Mouse (Mus musculus) forebrain, embryonic 12.5 days (tissue): ENCODE data around the gene Gnb1l. TPM values are rescaled to one million over a fixed set of nuclear protein-coding genes. Genes with fewer than 3 reads are reported as not detected.
A peak's percentile ranks its signal among the peaks of the same experiment; 100 is the strongest.

Experiments
- ATAC-seq: fragments of 200-750 bp; cut with Nextera tagmentation; 2 replicates; pipeline ENCODE4 v1.8.0; 2017; ENCODE audit warnings: moderate TSS enrichment; ENCODE audit not compliant: low FRiP score
- H3K27ac ChIP-seq: fragments of 300-500 bp; sonication (generic); 2 replicates; pipeline ENCODE4 v1.5.1; 2016; ENCODE audit warnings: mild to moderate bottlenecking
- H3K27me3 ChIP-seq: fragments of 300-500 bp; sonication (generic); 2 replicates; pipeline ENCODE4 v1.6.1; 2016; ENCODE audit warnings: mild to moderate bottlenecking
- H3K36me3 ChIP-seq: fragments of 300-500 bp; sonication (generic); replicated peaks from 2 replicates; pipeline ENCODE4 v1.6.1; 2016; ENCODE audit warnings: mild to moderate bottlenecking
- H3K4me1 ChIP-seq: fragments of 300-500 bp; sonication (generic); 2 replicates; pipeline ENCODE4 v1.6.1; 2016
- H3K4me2 ChIP-seq: fragments of 300-500 bp; sonication (generic); 2 replicates; pipeline ENCODE4 v1.6.1; 2016; ENCODE audit warnings: mild to moderate bottlenecking, moderate library complexity
- H3K4me3 ChIP-seq: fragments of 300-500 bp; sonication (generic); replicated peaks from 2 replicates; pipeline ENCODE4 v1.5.1; 2016; ENCODE audit warnings: mild to moderate bottlenecking
- H3K9ac ChIP-seq: fragments of 300-500 bp; sonication (generic); 2 replicates; pipeline ENCODE4 v1.6.1; 2016; ENCODE audit warnings: mild to moderate bottlenecking
- H3K9me3 ChIP-seq: fragments of 300-500 bp; sonication (generic); 2 replicates; pipeline ENCODE4 v1.6.1; 2016
- WGBS: fragments of 180-500 bp; shearing (Covaris S2); methylation state at CpG from one replicate; pipeline ENCODE4 v1.1.7; 2016; 5-methylcytosine and 5-hydroxymethylcytosine counted together
- polyA plus RNA-seq: library from polyadenylated mRNA; unstranded; fragments of >200 nt; fragmentation: Nextera tagmentation; extraction: Ambion mirVana; gene quantifications from 2 replicates; pipeline ENCODE4 v1.2.1, GENCODE M21; 2016

Gene Gnb1l
- polyA plus RNA-seq, result 11.9 and 14.7 TPM in 2 replicates

DNA sequence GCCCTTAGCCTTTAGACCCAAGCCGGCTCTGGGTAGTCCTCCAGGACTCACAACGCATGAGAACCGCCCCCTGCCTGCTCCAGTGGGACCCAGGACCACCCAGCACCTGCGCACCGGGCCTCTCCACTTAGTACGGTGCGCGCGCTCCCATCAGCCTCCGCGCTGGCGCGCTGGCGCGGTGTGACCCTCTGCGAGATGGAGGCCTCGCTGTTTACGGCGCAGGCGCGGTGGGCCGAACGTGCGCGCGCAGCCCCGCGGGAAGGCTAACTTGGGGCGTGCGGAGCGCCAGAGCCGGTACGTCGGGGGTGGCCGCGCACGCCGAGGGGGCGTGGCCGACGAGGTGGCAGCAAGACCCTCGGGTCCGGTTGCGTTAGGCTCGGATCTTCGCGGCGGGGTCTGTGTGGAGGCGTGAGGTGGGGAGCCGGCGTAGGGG lies at the start of gene Gnb1l, which contains the start of gene Rtl10:
TSS of gene Gnb1l (plus strand) at position 156 of the 433 bp plus-strand sequence.
TSS of gene Rtl10 (plus strand) at position 344 of the 433 bp plus-strand sequence.
- WGBS, result under 1% methylated on average over 51 of the region's 51 CpGs
- peak within 1 kb of the TSS; percentile 67 for H3K4me3 ChIP-seq

GRCm38 (mm10) chr16:18449005-18449404 lies 49.5 kb upstream of the Gnb1l start:
- 92% methylated on average over 4 of the region's 4 CpGs for WGBS
- Histone ChIP-seq H3K4me3 (no peak overlapping the region), H3K9ac (no peak overlapping the region), H3K4me2 (no peak overlapping the region), H3K4me1 (0 out of 2 replicates have a peak, but pooled peaks cover 4% of the 10 kb centered on the region), H3K27me3 (no peaks in the 10 kb centered on the region), H3K36me3 (peaks cover 8% of the 10 kb centered on the region; the same call in 1 of the 2 replicates), H3K27ac (no peak overlapping the region), H3K9me3 (no peaks in the 10 kb centered on the region)
- no peak for ATAC-seq

More for the DNA sequence above, at the start of gene Gnb1l, which contains the start of gene Rtl10:
- peak within 1 kb of the TSS; percentile 74 for H3K9ac ChIP-seq
- no peaks in the 10 kb centered on the region for H3K9me3 ChIP-seq
- H3K27me3 ChIP-seq, result no peaks in the 10 kb centered on the region
- peaks cover 19% of the 10 kb centered on the region for H3K36me3 ChIP-seq
- peaks cover 18% of the 10 kb centered on the region for H3K4me1 ChIP-seq
- peak; percentile 98 for ATAC-seq
- H3K27ac ChIP-seq, result peak within 1 kb of the TSS; percentile 93
- H3K4me2 ChIP-seq, result peak within 1 kb of the TSS; percentile 88

DNA sequence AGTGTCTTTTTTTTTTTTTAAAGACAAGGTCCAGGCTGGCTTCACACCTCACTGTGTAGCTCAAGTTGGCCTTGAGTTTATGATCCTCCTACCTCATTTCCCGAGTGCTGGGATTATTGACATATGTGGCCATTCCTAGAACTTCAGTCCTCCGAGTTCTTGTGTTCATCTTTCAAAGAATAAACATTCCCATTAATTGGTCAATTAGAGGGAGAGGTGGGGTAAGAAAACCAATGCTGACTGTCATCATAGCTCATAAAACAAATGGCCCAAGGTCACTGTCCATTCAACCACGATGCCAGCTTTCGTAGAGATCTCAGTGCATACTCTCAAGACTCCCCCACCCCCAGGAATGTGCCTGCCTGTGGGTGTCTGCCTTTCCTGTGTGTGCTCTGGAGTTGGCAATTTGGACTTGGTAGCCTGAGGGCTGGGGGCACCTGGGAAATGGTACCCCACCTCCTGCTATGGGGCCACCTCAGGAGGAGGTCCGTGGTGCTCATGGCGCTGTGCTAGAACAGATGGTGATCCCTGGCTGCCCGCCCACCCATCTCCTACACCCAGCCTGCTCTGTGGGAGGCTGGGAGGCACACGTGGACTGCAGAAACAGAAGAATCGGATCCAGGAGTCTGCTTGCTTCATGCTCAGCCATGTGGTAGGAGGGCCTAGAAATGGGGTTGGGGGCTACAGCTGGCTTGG lies 46.9 kb upstream of the Gnb1l start:
- no peaks in the 10 kb centered on the region for H3K9me3 ChIP-seq
- no peak overlapping the region for H3K9ac ChIP-seq
- H3K4me1 ChIP-seq, result 0 out of 2 replicates have a peak, but pooled peaks cover 4% of the 10 kb centered on the region
- H3K4me2 ChIP-seq, result no peak overlapping the region
- no peak overlapping the region for H3K4me3 ChIP-seq
- 0 out of 2 replicates have a peak, but pooled peaks cover 3% of the 10 kb centered on the region for H3K36me3 ChIP-seq
- H3K27ac ChIP-seq, result no peak overlapping the region
- WGBS, result 70% methylated on average over 9 of the region's 9 CpGs
- no peaks in the 10 kb centered on the region for H3K27me3 ChIP-seq
- no peak for ATAC-seq

GRCm38 (mm10) chr16:18452361-18452862 lies 46.1 kb upstream of the Gnb1l start:
- no peak for ATAC-seq
- no peak overlapping the region for H3K4me3 ChIP-seq
- no peak overlapping the region for H3K27ac ChIP-seq
- 0 out of 2 replicates have a peak, but pooled peaks cover 4% of the 10 kb centered on the region for H3K4me1 ChIP-seq
- no peaks in the 10 kb centered on the region for H3K27me3 ChIP-seq
- peaks cover 10% of the 10 kb centered on the region for H3K36me3 ChIP-seq
- 82% methylated on average over 8 of the region's 8 CpGs for WGBS
- no peak overlapping the region for H3K9ac ChIP-seq
- no peaks in the 10 kb centered on the region for H3K9me3 ChIP-seq
- H3K4me2 ChIP-seq, result no peak overlapping the region

DNA sequence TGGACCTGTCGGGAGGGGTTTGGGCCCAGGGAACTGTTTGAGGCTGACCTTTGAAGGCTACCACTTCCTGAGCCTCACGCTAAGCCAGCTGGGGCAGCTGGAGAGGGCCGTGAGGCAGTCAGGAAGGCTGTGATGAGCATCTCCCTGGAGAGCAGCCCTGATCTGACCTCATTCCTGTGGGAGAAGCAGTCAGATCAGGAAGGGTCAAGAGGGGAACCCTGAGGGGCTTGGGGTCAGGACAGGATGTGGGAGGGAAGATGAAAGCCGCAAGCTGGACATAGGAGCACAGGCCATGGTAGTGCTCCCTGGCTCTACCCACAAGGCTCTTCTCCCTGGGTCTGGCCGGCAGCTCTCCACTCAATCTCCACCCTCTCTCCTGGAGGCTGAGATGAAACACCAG lies 44.7 kb upstream of the Gnb1l start:
- Histone ChIP-seq H3K4me2 (no peak overlapping the region), H3K9ac (no peak overlapping the region), H3K36me3 (peaks cover 14% of the 10 kb centered on the region), H3K27ac (no peak overlapping the region), H3K4me1 (peaks cover 5% of the 10 kb centered on the region), H3K27me3 (peaks cover 3% of the 10 kb centered on the region; the same call in 1 of the 2 replicates), H3K4me3 (no peak overlapping the region), H3K9me3 (no peaks in the 10 kb centered on the region)
- no peak for ATAC-seq
- WGBS, result 69% methylated on average over 5 of the region's 5 CpGs

GRCm38 (mm10) chr16:18455407-18455806 lies 43.1 kb upstream of the Gnb1l start:
- Histone ChIP-seq H3K4me3 (no peak overlapping the region), H3K4me1 (peaks cover 21% of the 10 kb centered on the region), H3K27ac (no peak overlapping the region), H3K9me3 (no peaks in the 10 kb centered on the region), H3K27me3 (peaks cover 3% of the 10 kb centered on the region; the same call in 1 of the 2 replicates), H3K4me2 (no peak overlapping the region), H3K9ac (no peak overlapping the region), H3K36me3 (peaks cover 11% of the 10 kb centered on the region)
- no peak for ATAC-seq
- 95% methylated on average over 6 of the region's 6 CpGs for WGBS

DNA sequence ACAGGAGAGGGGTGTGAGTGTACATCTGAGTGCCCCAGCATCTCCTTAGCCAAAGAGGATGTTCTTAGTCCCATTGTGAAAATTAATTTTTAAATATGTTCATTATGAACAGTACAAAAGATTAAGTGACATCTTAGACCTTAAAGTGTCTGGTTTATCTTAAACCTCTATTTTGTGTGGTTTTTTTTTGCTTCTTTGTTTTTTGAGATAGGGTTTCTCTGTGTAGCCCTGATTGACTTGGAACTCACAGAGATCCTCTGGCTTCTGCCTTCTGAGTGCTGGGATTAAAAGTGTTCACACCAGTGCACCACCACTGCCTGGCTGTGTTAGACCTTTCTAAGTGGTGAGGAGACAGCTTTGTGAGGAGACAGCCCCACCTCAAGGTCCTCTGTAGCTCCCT lies 39.9 kb upstream of the Gnb1l start:
- H3K9ac ChIP-seq, result no peak overlapping the region
- H3K4me1 ChIP-seq, result peaks cover 26% of the 10 kb centered on the region
- no peak overlapping the region for H3K4me3 ChIP-seq
- H3K4me2 ChIP-seq, result no peak overlapping the region
- no peak for ATAC-seq
- H3K27me3 ChIP-seq, result peaks cover 3% of the 10 kb centered on the region; the same call in 1 of the 2 replicates
- H3K9me3 ChIP-seq, result no peaks in the 10 kb centered on the region
- H3K36me3 ChIP-seq, result peaks cover 11% of the 10 kb centered on the region
- no peak overlapping the region for H3K27ac ChIP-seq

- H3K9ac ChIP-seq, result peak overlapping the region; percentile 36
- H3K9me3 ChIP-seq, result no peaks in the 10 kb centered on the region
- no peak overlapping the region for H3K4me3 ChIP-seq
- 4% methylated on average over 12 of the region's 12 CpGs for WGBS
- peaks cover 11% of the 10 kb centered on the region for H3K36me3 ChIP-seq
- peak; percentile 27 for ATAC-seq
- H3K4me1 ChIP-seq, result peaks cover 23% of the 10 kb centered on the region
- H3K27ac ChIP-seq, result peak overlapping the region; percentile 21; the same call in 1 of the 2 replicates
- H3K27me3 ChIP-seq, result peaks cover 3% of the 10 kb centered on the region; the same call in 1 of the 2 replicates
- H3K4me2 ChIP-seq, result peak overlapping the region; percentile 36
Measured at GRCm38 (mm10) chr16:18459335-18459954, 39.1 kb upstream of the Gnb1l start.

DNA sequence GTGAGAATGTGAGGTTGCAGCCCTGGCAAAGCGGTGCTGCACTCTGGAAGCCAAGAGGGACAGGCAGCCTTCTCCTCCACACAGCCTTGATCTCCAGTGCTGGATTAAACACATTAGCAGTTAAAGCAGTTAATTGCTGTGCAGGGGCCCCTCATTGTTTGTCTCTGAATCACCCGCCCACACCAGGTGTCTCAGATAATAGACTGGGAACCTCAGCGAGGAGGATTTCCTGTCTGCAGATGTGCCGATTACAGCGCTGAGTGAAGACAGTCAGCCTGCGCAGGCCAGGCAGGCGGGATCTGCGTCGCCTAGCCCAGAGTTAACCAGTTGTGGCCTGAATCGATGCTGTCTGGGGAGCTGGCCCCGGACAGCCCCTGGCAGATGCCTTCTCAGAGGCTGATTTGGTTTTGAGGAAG lies 38.5 kb upstream of the Gnb1l start:
- Histone ChIP-seq H3K9ac (peak overlapping the region; percentile 36), H3K27me3 (peaks cover 3% of the 10 kb centered on the region; the same call in 1 of the 2 replicates), H3K9me3 (no peaks in the 10 kb centered on the region), H3K4me2 (peak overlapping the region; percentile 36), H3K4me1 (peaks cover 23% of the 10 kb centered on the region), H3K4me3 (no peak overlapping the region), H3K27ac (peak overlapping the region; percentile 21; the same call in 1 of the 2 replicates), H3K36me3 (peaks cover 11% of the 10 kb centered on the region)
- ATAC-seq, result peak; percentile 84
- 1% methylated on average over 11 of the region's 11 CpGs for WGBS

DNA sequence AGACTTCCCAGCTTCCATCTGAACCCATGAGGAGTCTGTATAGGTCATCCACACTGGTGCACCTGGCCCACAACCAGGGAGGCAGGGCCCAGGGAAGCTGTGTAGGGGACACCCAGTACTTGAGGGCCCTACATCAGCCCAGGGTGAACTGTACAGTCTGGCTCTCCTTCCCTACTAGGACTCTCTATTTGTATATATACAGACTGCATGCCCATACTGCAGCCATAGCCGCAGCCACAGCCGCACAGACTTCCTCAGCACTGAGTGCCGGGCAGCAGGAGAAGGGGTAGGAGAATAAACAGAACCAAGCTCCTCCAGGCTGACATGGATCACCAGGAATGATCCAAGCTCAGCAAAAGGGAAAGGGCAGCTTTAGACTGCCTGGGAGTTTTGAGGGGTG lies 37.7 kb upstream of the Gnb1l start:
- H3K36me3 ChIP-seq, result peaks cover 11% of the 10 kb centered on the region
- ATAC-seq, result no peak
- H3K9ac ChIP-seq, result no peak overlapping the region; the same call in 1 of the 2 replicates
- no peak overlapping the region for H3K27ac ChIP-seq
- H3K27me3 ChIP-seq, result peaks cover 3% of the 10 kb centered on the region; the same call in 1 of the 2 replicates
- H3K4me1 ChIP-seq, result peaks cover 23% of the 10 kb centered on the region
- H3K4me3 ChIP-seq, result no peak overlapping the region
- H3K4me2 ChIP-seq, result no peak overlapping the region
- no peaks in the 10 kb centered on the region for H3K9me3 ChIP-seq
- WGBS, result 90% methylated on average over 3 of the region's 3 CpGs

DNA sequence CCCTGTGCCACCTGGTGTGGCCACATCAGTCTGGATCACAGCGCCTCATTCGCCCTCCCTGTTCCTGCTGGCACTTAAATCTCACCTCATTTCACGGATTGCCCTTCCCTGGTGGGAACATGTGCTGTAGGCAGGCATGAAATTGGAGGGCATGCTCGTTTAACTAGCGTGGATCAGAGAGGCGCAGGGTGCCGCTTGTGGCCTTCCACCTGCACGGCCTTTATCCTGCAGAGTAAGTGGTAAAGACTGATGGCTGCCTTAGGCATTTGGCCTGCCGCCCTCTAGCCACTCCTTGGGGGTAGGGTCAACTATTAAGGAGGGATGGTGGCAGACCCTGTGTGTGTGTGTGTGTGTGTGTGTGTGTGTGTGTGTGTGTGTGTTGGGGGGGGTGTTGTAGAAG lies 36.5 kb upstream of the Gnb1l start:
- H3K4me3 ChIP-seq, result no peak overlapping the region
- no peak overlapping the region for H3K9ac ChIP-seq
- 61% methylated on average over 9 of the region's 9 CpGs for WGBS
- peaks cover 23% of the 10 kb centered on the region for H3K4me1 ChIP-seq
- no peak overlapping the region for H3K4me2 ChIP-seq
- H3K27me3 ChIP-seq, result peaks cover 3% of the 10 kb centered on the region; the same call in 1 of the 2 replicates
- no peak for ATAC-seq
- H3K9me3 ChIP-seq, result no peaks in the 10 kb centered on the region
- no peak overlapping the region for H3K27ac ChIP-seq
- peaks cover 7% of the 10 kb centered on the region for H3K36me3 ChIP-seq

DNA sequence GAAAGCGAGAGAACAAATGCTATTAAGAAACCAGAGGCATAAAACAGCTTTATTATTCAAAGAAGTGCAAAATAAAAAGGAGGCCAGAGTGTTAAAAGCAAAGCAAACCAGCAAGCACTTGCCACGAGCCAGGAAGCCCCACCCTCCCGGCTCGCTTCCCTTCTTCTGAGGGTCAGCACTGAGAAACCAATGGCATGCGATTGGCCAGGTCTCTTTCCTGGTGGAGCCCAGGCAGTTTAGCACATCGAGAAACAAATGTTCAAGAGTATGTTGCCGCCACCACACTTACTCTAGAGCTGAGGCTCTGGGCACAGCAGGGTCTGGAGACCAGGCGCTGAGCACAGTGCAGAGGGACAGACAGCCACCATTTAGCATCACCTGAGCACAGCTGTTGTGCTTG lies 35.9 kb upstream of the Gnb1l start:
- Histone ChIP-seq H3K4me1 (peaks cover 23% of the 10 kb centered on the region), H3K4me2 (no peak overlapping the region), H3K27me3 (peaks cover 3% of the 10 kb centered on the region; the same call in 1 of the 2 replicates), H3K36me3 (0 out of 2 replicates have a peak, but pooled peaks cover 2% of the 10 kb centered on the region), H3K9me3 (no peaks in the 10 kb centered on the region), H3K27ac (no peak overlapping the region), H3K4me3 (no peak overlapping the region), H3K9ac (no peak overlapping the region)
- 51% methylated on average over 8 of the region's 8 CpGs for WGBS
- no peak for ATAC-seq
